Mouse (Mus musculus): ENCODE data around the gene Card6. TPM values are rescaled to one million over a fixed set of nuclear protein-coding genes. Genes with fewer than 3 reads are reported as not detected.

The Card6 gene
- polyA plus RNA-seq, 1 experiment from 2014 or later: 0.73 TPM

DNA sequence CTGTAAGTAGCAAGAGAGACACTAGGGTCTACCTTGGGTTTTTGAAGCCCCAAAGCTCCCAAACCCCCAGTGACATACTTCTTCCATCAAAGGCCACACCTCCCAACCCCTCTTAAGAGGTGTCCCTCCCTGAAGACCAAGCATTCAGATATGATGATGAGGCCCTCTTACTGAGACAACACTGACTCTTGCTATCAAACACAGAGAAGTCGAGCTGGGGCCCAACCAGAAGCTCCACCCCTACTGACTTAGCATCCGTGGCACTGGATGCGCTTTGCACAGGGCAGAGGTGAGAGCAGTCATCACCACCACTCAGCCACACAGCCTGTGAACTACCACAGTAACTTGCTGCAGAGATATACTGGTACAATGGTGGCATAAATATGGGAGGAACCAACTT is 4.3 kb upstream of the Card6 start:
- no peaks in the 10 kb centered on the region for H3K27me3 ChIP-seq
- no peak overlapping the region for H3K4me2 ChIP-seq
- H3K4me1 ChIP-seq (replicated peaks): peaks cover 13% of the 10 kb centered on the region
- H3K27ac ChIP-seq: no peak overlapping the region
- peaks cover 4% of the 10 kb centered on the region for H3K36me3 ChIP-seq
- H3K9ac ChIP-seq (replicated peaks): no peak overlapping the region
- H3K4me3 ChIP-seq (replicated peaks): no peak overlapping the region
- no peaks in the 10 kb centered on the region for H3K9me3 ChIP-seq
- ATAC-seq (ENCODE audit: insufficient number of reproducible peaks, insufficient read depth, low FRiP score, low TSS enrichment, low read depth): no peak
- 79% methylated on average over 3 of the region's 3 CpGs for WGBS

DNA sequence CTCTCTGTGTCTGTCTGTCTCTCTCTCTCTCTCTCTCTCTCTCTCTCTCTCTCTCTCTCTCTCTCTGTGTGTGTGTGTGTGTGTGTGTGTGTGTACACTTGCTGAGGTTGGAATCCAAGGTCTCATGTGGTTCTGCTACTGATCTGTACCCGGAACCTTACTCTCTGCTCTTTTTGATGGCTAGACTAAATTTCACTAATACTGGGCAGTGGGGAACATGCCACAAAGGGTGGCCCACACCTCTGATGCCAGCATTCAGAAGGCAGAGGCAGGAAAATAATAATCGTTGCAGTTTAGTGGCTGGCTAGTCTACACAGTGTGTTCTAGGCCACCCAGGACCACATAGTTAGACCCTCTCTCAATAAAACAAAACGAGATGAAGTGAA is 309 bp upstream of the Card6 start:
- WGBS: 93% methylated on average over 3 of the region's 3 CpGs
- Histone ChIP-seq H3K9ac (replicated peaks) (no peak overlapping the region), H3K27me3 (no peaks in the 10 kb centered on the region), H3K27ac (no peak overlapping the region), H3K4me1 (replicated peaks) (no peaks in the 10 kb centered on the region), H3K9me3 (no peaks in the 10 kb centered on the region), H3K36me3 (no peaks in the 10 kb centered on the region), H3K4me2 (no peak overlapping the region), H3K4me3 (replicated peaks) (no peak overlapping the region)
- ATAC-seq (ENCODE audit: insufficient number of reproducible peaks, insufficient read depth, low FRiP score, low TSS enrichment, low read depth): no peak

- 47% methylated on average over 2 of the region's 2 CpGs for WGBS
- Histone ChIP-seq H3K27ac (no peak overlapping the region), H3K4me1 (replicated peaks) (no peaks in the 10 kb centered on the region), H3K36me3 (no peaks in the 10 kb centered on the region), H3K9me3 (no peaks in the 10 kb centered on the region), H3K4me3 (replicated peaks) (no peak overlapping the region), H3K27me3 (no peaks in the 10 kb centered on the region), H3K4me2 (no peak overlapping the region), H3K9ac (replicated peaks) (no peak overlapping the region)
- no peak for ATAC-seq (ENCODE audit: insufficient number of reproducible peaks, insufficient read depth, low FRiP score, low TSS enrichment, low read depth)
These were observed 2.0 kb downstream of the Card6 start for GRCm38 (mm10) chr15:5106293-5106692.

GRCm38 (mm10) chr15:5105891-5106290 is 2.4 kb downstream of the Card6 start:
- no peaks in the 10 kb centered on the region for H3K36me3 ChIP-seq
- WGBS: 79% methylated on average over 6 of the region's 6 CpGs
- H3K4me2 ChIP-seq: no peak overlapping the region
- no peak overlapping the region for H3K4me3 ChIP-seq (replicated peaks)
- H3K4me1 ChIP-seq (replicated peaks): no peaks in the 10 kb centered on the region
- no peaks in the 10 kb centered on the region for H3K27me3 ChIP-seq
- no peak overlapping the region for H3K27ac ChIP-seq
- H3K9ac ChIP-seq (replicated peaks): no peak overlapping the region
- no peaks in the 10 kb centered on the region for H3K9me3 ChIP-seq
- ATAC-seq (ENCODE audit: insufficient number of reproducible peaks, insufficient read depth, low FRiP score, low TSS enrichment, low read depth): no peak

GRCm38 (mm10) chr15:5102312-5102711 is 6.0 kb downstream of the Card6 start:
- ATAC-seq (ENCODE audit: insufficient number of reproducible peaks, insufficient read depth, low FRiP score, low TSS enrichment, low read depth): no peak
- no peaks in the 10 kb centered on the region for H3K27me3 ChIP-seq
- no peak overlapping the region for H3K27ac ChIP-seq
- no peak overlapping the region for H3K9ac ChIP-seq (replicated peaks)
- WGBS: 93% methylated on average over 4 of the region's 4 CpGs
- no peaks in the 10 kb centered on the region for H3K9me3 ChIP-seq
- H3K4me1 ChIP-seq (replicated peaks): no peaks in the 10 kb centered on the region
- H3K36me3 ChIP-seq: no peaks in the 10 kb centered on the region
- no peak overlapping the region for H3K4me3 ChIP-seq (replicated peaks)
- no peak overlapping the region for H3K4me2 ChIP-seq

GRCm38 (mm10) chr15:5097376-5097775 is 11.0 kb downstream of the Card6 start:
- Histone ChIP-seq H3K36me3 (no peaks in the 10 kb centered on the region), H3K4me2 (no peak overlapping the region), H3K9me3 (no peaks in the 10 kb centered on the region), H3K27ac (no peak overlapping the region), H3K4me3 (replicated peaks) (no peak overlapping the region), H3K27me3 (no peaks in the 10 kb centered on the region), H3K9ac (replicated peaks) (no peak overlapping the region), H3K4me1 (replicated peaks) (no peaks in the 10 kb centered on the region)
- 85% methylated on average over 1 of the region's 1 CpGs for WGBS
- no peak for ATAC-seq (ENCODE audit: insufficient number of reproducible peaks, insufficient read depth, low FRiP score, low TSS enrichment, low read depth)

DNA sequence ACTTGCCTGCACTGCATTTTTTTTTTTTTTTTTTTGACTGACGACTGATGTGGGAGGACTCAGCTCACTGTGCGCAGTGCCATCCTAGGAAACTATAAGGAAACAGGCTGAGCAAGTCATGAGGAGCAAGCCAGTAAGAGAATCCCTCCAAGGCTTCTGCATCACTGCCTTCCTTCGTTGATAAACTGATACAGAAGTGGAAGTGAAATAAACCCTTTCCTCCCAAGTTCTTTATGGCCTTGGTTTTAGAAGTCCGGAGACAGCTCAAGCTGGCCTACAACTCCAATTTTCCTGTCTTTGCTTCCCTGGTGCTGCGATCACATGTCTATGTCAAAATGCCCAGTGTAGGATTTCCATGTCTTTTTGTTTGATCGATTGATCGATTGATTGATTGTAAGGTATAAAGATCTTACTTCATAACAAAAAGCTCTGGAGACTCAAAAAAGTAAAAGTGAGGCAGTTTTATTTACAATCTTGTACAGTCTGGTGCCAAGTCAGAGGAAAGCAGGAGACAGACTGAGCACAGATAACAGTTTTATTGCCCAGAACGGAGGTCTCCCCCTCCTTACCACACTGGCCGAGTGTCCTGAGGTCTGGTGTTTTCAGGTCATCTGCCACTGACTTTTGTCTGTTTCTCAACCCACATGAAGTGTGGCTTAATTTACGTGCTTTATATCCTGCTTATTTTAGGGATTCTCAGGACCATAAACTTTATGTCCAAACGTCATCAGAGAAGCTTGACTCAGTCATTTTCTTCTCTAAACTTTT is 12.6 kb downstream of the Card6 start:
- H3K9ac ChIP-seq (replicated peaks): no peak overlapping the region
- WGBS: 71% methylated on average over 11 of the region's 11 CpGs
- H3K4me3 ChIP-seq (replicated peaks): no peak overlapping the region
- no peaks in the 10 kb centered on the region for H3K4me1 ChIP-seq (replicated peaks)
- no peak overlapping the region for H3K4me2 ChIP-seq
- H3K9me3 ChIP-seq: no peaks in the 10 kb centered on the region
- no peaks in the 10 kb centered on the region for H3K27me3 ChIP-seq
- no peak for ATAC-seq (ENCODE audit: insufficient number of reproducible peaks, insufficient read depth, low FRiP score, low TSS enrichment, low read depth)
- no peaks in the 10 kb centered on the region for H3K36me3 ChIP-seq
- no peak overlapping the region for H3K27ac ChIP-seq

GRCm38 (mm10) chr15:5090131-5090530 is 18.2 kb downstream of the Card6 start:
- H3K36me3 ChIP-seq: no peaks in the 10 kb centered on the region
- H3K9me3 ChIP-seq: no peaks in the 10 kb centered on the region
- 94% methylated on average over 10 of the region's 10 CpGs for WGBS
- peaks cover 10% of the 10 kb centered on the region; the same call in 1 of the 2 replicates for H3K4me1 ChIP-seq (replicated peaks)
- H3K4me3 ChIP-seq (replicated peaks): no peak overlapping the region
- H3K27ac ChIP-seq: no peak overlapping the region
- ATAC-seq (ENCODE audit: insufficient number of reproducible peaks, insufficient read depth, low FRiP score, low TSS enrichment, low read depth): no peak
- no peak overlapping the region for H3K9ac ChIP-seq (replicated peaks)
- H3K27me3 ChIP-seq: no peaks in the 10 kb centered on the region
- H3K4me2 ChIP-seq: no peak overlapping the region

DNA sequence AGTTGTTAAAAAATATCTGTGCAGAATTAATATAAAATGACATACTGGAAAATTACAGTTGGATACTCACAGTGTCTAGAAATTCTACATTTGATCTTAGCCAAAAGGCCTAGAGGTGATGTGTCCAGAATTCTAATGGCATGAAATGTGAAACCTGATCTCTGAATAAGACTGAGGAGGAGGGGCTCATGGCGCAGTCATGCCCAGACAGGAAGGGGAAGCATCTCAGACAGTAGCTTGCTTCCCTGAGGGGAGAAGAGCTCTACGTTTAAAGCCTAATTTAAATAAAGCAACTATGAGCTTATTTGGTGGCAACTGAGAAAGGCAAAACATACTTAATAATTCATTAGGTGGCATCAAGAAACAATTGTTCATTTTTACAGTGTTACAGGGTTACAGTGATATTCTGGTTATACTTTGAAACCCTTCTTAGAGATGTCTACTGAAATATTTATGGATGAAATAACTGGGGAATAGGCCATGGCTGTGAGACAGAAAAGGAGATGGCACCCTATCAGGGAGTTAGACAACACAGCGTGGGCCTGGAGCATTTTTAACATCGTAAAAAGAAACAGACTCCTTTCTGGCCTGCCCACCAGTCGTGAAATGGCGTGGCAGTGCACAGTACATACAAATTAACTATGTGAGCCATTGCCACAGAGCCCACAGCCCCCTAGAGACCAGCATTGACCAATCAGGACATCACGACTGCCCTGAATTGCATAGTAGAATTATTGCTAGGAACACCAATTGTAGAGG is 19.3 kb downstream of the Card6 start:
- Histone ChIP-seq H3K36me3 (no peaks in the 10 kb centered on the region), H3K4me2 (no peak overlapping the region), H3K4me1 (replicated peaks) (peaks cover 10% of the 10 kb centered on the region; the same call in 1 of the 2 replicates), H3K27ac (no peak overlapping the region), H3K4me3 (replicated peaks) (no peak overlapping the region), H3K27me3 (no peaks in the 10 kb centered on the region), H3K9me3 (no peaks in the 10 kb centered on the region), H3K9ac (replicated peaks) (no peak overlapping the region)
- ATAC-seq (ENCODE audit: insufficient number of reproducible peaks, insufficient read depth, low FRiP score, low TSS enrichment, low read depth): no peak
- 49% methylated on average over 7 of the region's 7 CpGs for WGBS

- Histone ChIP-seq H3K9ac (replicated peaks) (no peak overlapping the region), H3K4me3 (replicated peaks) (no peak overlapping the region), H3K4me2 (no peak overlapping the region), H3K4me1 (replicated peaks) (peaks cover 10% of the 10 kb centered on the region; the same call in 1 of the 2 replicates), H3K27ac (no peak overlapping the region), H3K36me3 (no peaks in the 10 kb centered on the region), H3K9me3 (no peaks in the 10 kb centered on the region), H3K27me3 (no peaks in the 10 kb centered on the region)
- ATAC-seq (ENCODE audit: insufficient number of reproducible peaks, insufficient read depth, low FRiP score, low TSS enrichment, low read depth): no peak
- WGBS: 19% methylated on average over 2 of the region's 2 CpGs
These were observed 22.2 kb downstream of the Card6 start for GRCm38 (mm10) chr15:5086162-5086561.

GRCm38 (mm10) chr15:5081235-5081634 is 27.1 kb downstream of the Card6 start:
- Histone ChIP-seq H3K27ac (no peak overlapping the region), H3K36me3 (no peaks in the 10 kb centered on the region), H3K9me3 (no peaks in the 10 kb centered on the region), H3K4me2 (no peak overlapping the region), H3K9ac (replicated peaks) (no peak overlapping the region), H3K27me3 (no peaks in the 10 kb centered on the region), H3K4me1 (replicated peaks) (no peaks in the 10 kb centered on the region), H3K4me3 (replicated peaks) (no peak overlapping the region)
- 68% methylated on average over 1 of the region's 1 CpGs for WGBS
- ATAC-seq (ENCODE audit: insufficient number of reproducible peaks, insufficient read depth, low FRiP score, low TSS enrichment, low read depth): no peak

Measured in limb, embryonic 12.5 days (tissue).